Mouse (Mus musculus) heart, adult 2 months (tissue): ENCODE measurements at regions not wholly inside any gene's neighbourhood (a gene's known extent, or its start where the extent isn't known, plus 50 kb on each side); places are given as distances from the start of the nearest gene placed in this dataset.
A peak's percentile ranks its signal among the peaks of the same experiment; 100 is the strongest.

Experiments used
- CTCF ChIP-seq: fragments of 200-600 bp; IDR thresholded peaks from 2 replicates; pipeline ENCODE4 v1.8.1; 2022; ENCODE audit warnings: antibody characterized with exemption, mild to moderate bottlenecking, moderate library complexity
- POLR2A ChIP-seq: fragments of 200-500 bp; IDR thresholded peaks from 2 replicates; pipeline ENCODE4 v1.6.1; 2011; ENCODE audit warnings: mild to moderate bottlenecking, low read depth, low read length, control low read depth; ENCODE audit not compliant: insufficient read depth

DNA sequence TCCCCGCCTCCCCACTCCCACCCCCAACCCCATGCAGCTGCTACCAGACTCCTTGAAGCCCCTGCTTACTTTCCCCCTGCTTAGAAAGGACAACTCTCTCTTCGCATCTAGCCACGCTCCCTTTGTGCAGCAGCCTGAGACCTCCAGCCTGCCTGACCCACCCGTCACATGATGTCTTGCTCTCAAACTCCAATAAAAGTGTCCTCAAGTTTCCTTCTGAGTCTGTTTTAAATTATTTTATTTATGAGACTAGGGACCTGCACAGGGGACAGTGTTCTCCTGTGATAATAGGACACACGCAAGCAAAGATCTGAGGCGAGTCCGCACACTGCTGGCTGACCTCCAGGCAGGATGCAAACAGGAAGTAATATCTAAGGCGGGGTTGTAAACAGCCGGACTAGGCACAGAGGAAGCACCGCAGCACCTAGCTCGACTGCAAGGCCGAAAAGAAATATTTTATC is 58.1 kb upstream of the Tcf12 start:
- TF ChIP-seq POLR2A (peak; percentile 38; the same call in 1 of the 2 replicates), CTCF (no peak)
